Mouse (Mus musculus) kidney, adult 8-10 months (tissue): ENCODE measurements at regions not wholly inside any gene's neighbourhood (a gene's known extent, or its start where the extent isn't known, plus 50 kb on each side); places are given as distances from the start of the nearest gene placed in this dataset.

Source experiments
- DNase-seq, 2 experiments: peaks; one replicate each; pipeline ENCODE4 v3.0.0; 2022

DNA sequence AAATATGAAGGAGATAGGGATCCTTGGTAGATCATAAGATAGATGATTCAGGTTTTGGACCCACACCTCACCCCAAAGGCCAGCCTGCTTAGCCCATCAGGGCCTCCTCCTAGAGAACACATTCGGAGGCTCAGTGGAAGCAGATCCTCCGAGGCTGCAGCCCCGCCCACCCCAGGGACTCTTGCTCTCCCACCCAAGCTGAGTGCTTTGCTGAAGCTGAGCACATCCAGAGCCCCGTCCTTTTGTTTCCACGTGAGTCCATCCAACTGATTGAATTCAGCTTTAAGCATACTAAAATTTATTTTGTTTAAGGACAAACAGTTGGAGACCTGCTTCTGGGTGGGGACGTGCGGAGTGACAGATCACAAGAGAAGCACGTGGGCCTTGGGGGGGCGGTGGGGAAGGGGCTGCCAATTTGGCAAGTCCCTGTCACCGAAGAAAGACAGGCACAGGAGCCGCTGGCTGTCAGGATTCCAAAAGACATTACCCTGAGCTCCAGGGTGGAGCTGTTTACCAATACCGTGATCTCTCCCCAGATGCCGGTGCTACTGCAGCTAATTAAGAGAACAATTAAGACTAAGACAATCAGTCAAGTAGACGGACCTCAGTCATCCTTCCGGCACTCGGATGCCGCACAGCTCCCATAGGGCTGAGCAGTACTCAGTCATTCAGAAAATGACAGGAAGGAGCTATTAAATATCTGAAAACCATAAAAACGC is 448.9 kb upstream of the Spred2 start:
- DNase-seq, result no peak

DNA sequence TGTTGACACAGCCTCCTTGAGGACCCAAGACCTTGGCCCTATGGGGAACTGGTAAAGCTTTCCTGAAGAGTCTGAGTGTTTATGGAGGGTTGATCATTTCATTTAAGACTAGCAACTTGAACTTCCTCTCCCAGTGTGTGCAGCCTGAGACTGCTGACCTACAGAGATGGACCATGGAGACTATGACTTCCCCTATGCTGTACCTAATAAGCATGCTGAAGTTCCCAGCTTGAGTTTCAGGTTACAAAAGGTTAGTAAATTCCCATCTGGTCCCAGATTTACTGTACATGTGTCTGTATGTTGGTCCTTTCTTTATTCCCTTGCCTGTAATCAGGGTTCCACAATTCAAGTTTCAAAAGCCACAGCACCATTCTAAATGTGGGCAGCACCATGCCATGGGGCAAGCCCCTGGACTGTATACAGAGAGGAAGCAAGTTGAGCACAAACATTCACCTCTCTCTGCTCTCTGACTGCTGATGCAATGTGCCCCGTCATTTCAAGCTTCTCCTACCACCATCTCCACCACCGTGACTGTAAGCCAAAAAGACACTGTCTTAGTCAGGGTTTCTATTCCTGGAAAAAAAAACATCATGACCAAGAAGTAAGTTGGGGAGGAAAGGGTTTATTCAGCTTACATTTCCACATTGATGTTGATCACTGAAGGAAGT is 431.0 kb upstream of the Spred2 start:
- no peak for DNase-seq

GRCm38 (mm10) chr11:19521721-19522120 is 402.5 kb upstream of the Spred2 start:
- DNase-seq, result no peak

- no peak for DNase-seq
Observed at GRCm38 (mm10) chr11:19523853-19524487, 400.2 kb upstream of the Spred2 start.

- no peak for DNase-seq
Observed at GRCm38 (mm10) chr11:19529126-19529525, 395.0 kb upstream of the Spred2 start.

- no peak for DNase-seq
Observed at GRCm38 (mm10) chr11:19530652-19531051, 393.5 kb upstream of the Spred2 start.

- peak; percentile 19 for DNase-seq
Observed at GRCm38 (mm10) chr11:19531255-19532003, 392.7 kb upstream of the Spred2 start.

DNA sequence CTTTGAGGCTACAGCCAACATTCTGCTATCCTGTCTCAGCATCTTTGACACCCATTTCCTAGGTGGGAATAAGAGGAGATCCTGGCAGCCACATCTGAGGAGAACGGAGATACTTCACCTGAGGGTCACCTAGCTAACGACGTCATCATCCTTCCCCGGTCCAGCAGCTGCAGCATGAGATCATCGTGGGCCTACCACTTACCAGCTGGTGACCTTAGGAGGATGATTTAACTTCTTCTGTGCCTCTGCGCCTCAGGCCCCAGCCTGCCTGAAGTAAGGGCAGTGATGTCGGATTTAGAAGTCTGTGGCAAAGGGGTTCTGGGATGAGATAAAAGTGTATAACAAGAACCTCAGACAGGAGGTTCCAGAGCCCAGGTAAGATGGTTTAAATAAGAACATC is 391.3 kb upstream of the Spred2 start:
- DNase-seq, result no peak

- no peak for DNase-seq
Observed at GRCm38 (mm10) chr11:19533701-19534100, 390.5 kb upstream of the Spred2 start.

- no peak for DNase-seq
Observed at GRCm38 (mm10) chr11:19535215-19535614, 389.0 kb upstream of the Spred2 start.

DNA sequence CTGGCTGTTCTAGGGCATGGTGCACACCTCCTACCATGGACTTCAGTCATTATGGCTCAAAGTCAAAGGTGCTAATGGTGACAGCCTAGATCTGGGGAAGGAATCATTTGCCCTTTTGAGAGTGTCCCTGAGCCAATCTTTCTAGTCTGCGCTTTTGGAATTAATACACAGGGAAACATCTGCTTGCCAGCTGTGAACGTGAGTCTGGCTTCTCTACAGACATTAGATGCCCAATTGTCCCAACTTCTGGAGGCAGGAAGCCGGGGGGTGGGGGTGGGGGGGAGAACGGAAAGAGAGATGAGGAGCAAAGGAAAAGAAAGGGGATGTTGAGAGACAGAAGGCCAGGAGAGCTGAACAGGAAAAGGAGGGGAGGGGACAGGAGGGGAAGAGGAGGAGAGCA is 377.9 kb upstream of the Spred2 start:
- no peak for DNase-seq

GRCm38 (mm10) chr11:19554316-19554946 is 369.7 kb upstream of the Spred2 start:
- no peak for DNase-seq

DNA sequence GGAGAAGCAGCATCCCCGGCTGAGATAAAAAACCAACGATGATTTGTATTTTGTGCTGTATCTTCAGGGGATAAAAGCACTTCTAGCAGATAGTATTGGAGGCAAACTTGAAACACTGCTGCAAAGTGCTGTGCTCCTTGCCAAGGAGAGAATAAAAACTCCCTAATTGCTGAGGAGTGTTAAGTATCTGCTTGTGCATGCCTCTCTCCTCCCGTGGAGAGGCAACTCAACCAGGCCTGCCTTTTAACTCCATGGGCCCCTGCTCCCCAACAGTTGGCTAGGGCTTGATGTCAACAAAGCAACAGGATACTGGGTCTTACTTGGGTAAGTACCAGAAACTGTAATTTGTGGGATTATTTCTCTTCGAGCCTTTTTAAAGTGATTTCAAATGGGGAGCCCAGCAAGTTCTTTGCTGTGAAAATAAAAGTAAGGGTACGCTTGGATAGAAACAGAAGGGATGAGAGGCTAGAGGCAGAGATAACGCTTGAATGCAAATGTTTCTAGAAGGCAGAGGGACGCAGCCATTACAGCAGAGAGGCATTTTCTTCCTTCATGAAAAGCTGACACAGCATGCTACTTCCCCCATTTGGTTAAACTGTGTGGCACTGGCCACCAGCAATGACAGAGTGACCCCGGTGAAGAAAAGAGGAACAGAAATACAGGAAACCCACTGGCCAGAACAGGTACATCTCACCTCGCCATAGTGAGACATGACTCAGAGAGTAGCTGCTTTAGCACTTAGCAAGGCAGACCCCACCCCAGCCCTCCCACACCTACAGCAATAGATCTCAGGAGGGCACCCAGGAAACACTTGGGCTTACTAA is 369.0 kb upstream of the Spred2 start:
- no peak for DNase-seq

DNA sequence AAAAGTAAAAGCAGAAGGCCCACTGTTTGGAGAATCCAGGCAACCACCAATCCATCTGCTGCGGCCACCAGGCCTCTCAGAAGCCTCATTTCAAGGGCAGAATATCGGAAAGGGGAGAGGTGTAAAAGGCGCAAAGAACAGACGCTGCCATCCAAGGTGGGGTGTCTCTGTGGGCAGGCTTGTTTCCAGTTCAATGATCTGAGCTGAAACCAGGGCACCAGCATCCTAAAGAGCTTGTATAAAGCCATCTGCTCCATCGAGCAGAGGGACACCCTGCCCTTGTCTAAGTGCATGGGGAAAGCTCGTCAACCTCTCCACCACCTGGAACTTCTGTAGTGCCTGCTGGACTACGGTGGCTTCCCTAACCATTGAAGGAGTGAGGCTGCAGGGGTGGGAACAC is 363.7 kb upstream of the Spred2 start:
- no peak for DNase-seq

DNA sequence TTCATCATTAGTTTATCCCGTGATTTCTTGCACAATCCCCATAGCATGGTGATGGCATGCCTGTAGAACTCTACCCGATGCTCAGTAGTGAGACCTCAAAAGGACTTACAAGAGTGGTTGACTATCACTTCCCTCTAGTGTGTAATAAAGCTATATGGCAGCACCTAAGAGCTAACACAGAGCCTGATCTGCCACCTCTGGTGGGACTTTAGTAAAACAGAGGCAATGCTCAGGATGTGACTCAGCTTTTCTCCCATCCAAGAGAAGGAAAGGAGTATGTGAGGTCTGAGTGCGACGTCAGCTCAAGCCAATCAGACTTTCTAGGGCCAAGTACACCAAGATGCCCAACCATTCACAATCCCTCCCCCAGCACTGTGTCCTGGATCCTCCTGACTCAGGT is 361.5 kb upstream of the Spred2 start:
- no peak for DNase-seq

DNA sequence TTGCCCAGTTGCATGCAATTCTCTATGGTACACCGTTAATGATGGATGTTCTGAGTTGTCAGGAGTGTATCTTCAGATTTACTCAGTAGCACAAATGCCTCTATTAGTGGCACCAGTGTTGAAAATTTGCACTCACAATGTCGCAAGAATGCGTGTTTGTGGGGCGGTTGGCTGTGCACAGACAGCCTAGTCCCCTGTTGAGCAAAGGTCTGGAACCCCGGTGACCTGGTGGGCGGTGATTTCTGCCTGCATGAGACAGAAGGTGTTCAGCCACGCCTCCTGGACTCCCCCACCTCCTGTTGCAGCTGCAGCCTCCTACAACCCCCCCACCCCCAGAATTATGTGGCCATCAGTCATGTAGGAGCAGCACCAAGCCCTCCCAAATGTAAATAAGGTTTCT is 338.9 kb upstream of the Spred2 start:
- no peak for DNase-seq

- DNase-seq, result no peak
Observed at GRCm38 (mm10) chr11:19592506-19593355, 331.4 kb upstream of the Spred2 start.

- no peak for DNase-seq
Observed at GRCm38 (mm10) chr11:19595107-19595506, 329.1 kb upstream of the Spred2 start.

GRCm38 (mm10) chr11:19596336-19596735 is 327.8 kb upstream of the Spred2 start:
- DNase-seq, result no peak

GRCm38 (mm10) chr11:19599433-19599832 is 324.7 kb upstream of the Spred2 start:
- no peak for DNase-seq
